Mouse (Mus musculus) forebrain, embryonic 13.5 days (tissue): Measurements from ENCODE around the gene Klhl29. TPM values are rescaled to one million over a fixed set of nuclear protein-coding genes. Genes with fewer than 3 reads are reported as not detected.
A peak's percentile ranks its signal among the peaks of the same experiment; 100 is the strongest.

ENCODE experiments used
- ATAC-seq: fragments of 200-750 bp; cut with Nextera tagmentation; 2 replicates; pipeline ENCODE4 v1.8.0; 2017
- H3K27ac ChIP-seq: fragments of 300-500 bp; sonication (generic); 2 replicates; pipeline ENCODE4 v1.5.1; 2015; ENCODE audit warnings: inconsistent platforms, mild to moderate bottlenecking, moderate library complexity
- H3K27me3 ChIP-seq: fragments of 300-500 bp; sonication (generic); 2 replicates; pipeline ENCODE4 v1.6.1; 2015; ENCODE audit warnings: mild to moderate bottlenecking, inconsistent platforms
- H3K36me3 ChIP-seq: fragments of 300-500 bp; sonication (generic); 2 replicates; pipeline ENCODE4 v1.6.1; 2015; ENCODE audit warnings: mild to moderate bottlenecking, inconsistent platforms; ENCODE audit not compliant: poor library complexity, severe bottlenecking
- H3K4me1 ChIP-seq: fragments of 300-500 bp; sonication (generic); 2 replicates; pipeline ENCODE4 v1.6.1; 2015; ENCODE audit warnings: inconsistent platforms
- H3K4me2 ChIP-seq: fragments of 300-500 bp; sonication (generic); 2 replicates; pipeline ENCODE4 v1.6.1; 2015; ENCODE audit warnings: inconsistent platforms, mild to moderate bottlenecking, moderate library complexity
- H3K4me3 ChIP-seq: fragments of 300-500 bp; sonication (generic); 2 replicates; pipeline ENCODE4 v1.5.1; 2015; ENCODE audit warnings: mild to moderate bottlenecking, inconsistent platforms
- H3K9ac ChIP-seq: fragments of 300-500 bp; sonication (generic); 2 replicates; pipeline ENCODE4 v1.6.1; 2015; ENCODE audit warnings: mild to moderate bottlenecking, inconsistent platforms
- H3K9me3 ChIP-seq: fragments of 300-500 bp; sonication (generic); replicated peaks from 2 replicates; pipeline ENCODE4 v1.6.1; 2016; ENCODE audit warnings: inconsistent platforms
- WGBS: fragments of 180-500 bp; shearing (Covaris S2); methylation state at CpG from one replicate; pipeline ENCODE4 v1.1.7; 2015; 5-methylcytosine and 5-hydroxymethylcytosine counted together
- polyA plus RNA-seq: library from polyadenylated mRNA; unstranded; fragments of >200 nt; fragmentation: Nextera tagmentation; extraction: Ambion mirVana; gene quantifications from 2 replicates; pipeline ENCODE4 v1.2.1, GENCODE M21; 2015

Gene Klhl29
- polyA plus RNA-seq, 1 experiment from 2014 or later, result 3.5 TPM

- no peaks in the 10 kb centered on the region for H3K36me3 ChIP-seq
- no peak for ATAC-seq
- H3K4me2 ChIP-seq, result no peak overlapping the region
- H3K9ac ChIP-seq, result no peak overlapping the region
- no peaks in the 10 kb centered on the region for H3K27me3 ChIP-seq
- WGBS, result 86% methylated on average over 2 of the region's 2 CpGs
- H3K27ac ChIP-seq, result no peak overlapping the region
- no peak overlapping the region for H3K4me3 ChIP-seq
- no peaks in the 10 kb centered on the region for H3K9me3 ChIP-seq
- peaks cover 36% of the 10 kb centered on the region for H3K4me1 ChIP-seq
Observed at GRCm38 (mm10) chr12:5187773-5188333, 187.6 kb downstream of the Klhl29 start.

- no peaks in the 10 kb centered on the region for H3K27me3 ChIP-seq
- H3K4me3 ChIP-seq, result no peak overlapping the region
- no peaks in the 10 kb centered on the region for H3K9me3 ChIP-seq
- no peak for ATAC-seq
- H3K27ac ChIP-seq, result no peak overlapping the region; the same call in 1 of the 2 replicates
- H3K9ac ChIP-seq, result no peak overlapping the region
- 75% methylated on average over 1 of the region's 1 CpGs for WGBS
- H3K36me3 ChIP-seq, result no peaks in the 10 kb centered on the region
- peaks cover 28% of the 10 kb centered on the region for H3K4me1 ChIP-seq
- H3K4me2 ChIP-seq, result no peak overlapping the region
Observed at GRCm38 (mm10) chr12:5186645-5187044, 188.8 kb downstream of the Klhl29 start.

- Histone ChIP-seq H3K4me1 (peaks cover 21% of the 10 kb centered on the region), H3K27me3 (no peaks in the 10 kb centered on the region), H3K4me3 (no peak overlapping the region), H3K36me3 (no peaks in the 10 kb centered on the region), H3K27ac (no peak overlapping the region), H3K9ac (no peak overlapping the region), H3K4me2 (no peak overlapping the region), H3K9me3 (no peaks in the 10 kb centered on the region)
- WGBS, result 97% methylated on average over 6 of the region's 6 CpGs
- no peak for ATAC-seq
Observed at GRCm38 (mm10) chr12:5185603-5186002, 189.9 kb downstream of the Klhl29 start.

DNA sequence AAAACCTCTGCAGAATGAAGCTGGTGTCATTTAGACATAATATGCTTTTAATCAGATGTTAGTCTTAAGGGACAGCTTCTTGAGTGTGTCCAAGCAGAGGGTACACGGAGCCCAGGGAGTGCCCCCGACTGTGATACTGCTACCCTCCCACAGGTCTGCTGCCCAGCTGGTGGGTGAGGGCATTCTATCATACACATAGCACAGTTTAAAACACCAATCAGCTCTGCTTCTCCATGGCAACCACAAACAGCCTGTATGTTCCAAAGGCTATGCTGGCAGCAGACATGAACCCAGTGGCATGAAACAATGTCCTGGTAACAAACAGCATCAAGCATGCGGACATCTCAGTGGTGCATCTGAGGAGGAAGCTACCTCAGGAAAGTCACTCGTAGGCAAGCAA is 192.9 kb downstream of the Klhl29 start:
- WGBS, result 84% methylated on average over 4 of the region's 4 CpGs
- no peaks in the 10 kb centered on the region for H3K36me3 ChIP-seq

GRCm38 (mm10) chr12:5182165-5182564 is 193.3 kb downstream of the Klhl29 start:
- WGBS, result 89% methylated on average over 4 of the region's 4 CpGs
- no peak for ATAC-seq

More for the DNA sequence above, 192.9 kb downstream of the Klhl29 start:
- Histone ChIP-seq H3K27ac (no peak overlapping the region), H3K27me3 (no peaks in the 10 kb centered on the region), H3K4me1 (peaks cover 6% of the 10 kb centered on the region), H3K9ac (no peak overlapping the region), H3K4me2 (no peak overlapping the region), H3K9me3 (no peaks in the 10 kb centered on the region), H3K4me3 (no peak overlapping the region)
- ATAC-seq, result no peak

GRCm38 (mm10) chr12:5176716-5177341 is 198.7 kb downstream of the Klhl29 start:
- Histone ChIP-seq H3K4me2 (no peak overlapping the region), H3K9me3 (no peaks in the 10 kb centered on the region), H3K27ac (no peak overlapping the region), H3K36me3 (no peaks in the 10 kb centered on the region), H3K4me1 (peaks cover 10% of the 10 kb centered on the region), H3K4me3 (no peak overlapping the region), H3K27me3 (no peaks in the 10 kb centered on the region), H3K9ac (no peak overlapping the region)
- ATAC-seq, result no peak
- 83% methylated on average over 5 of the region's 5 CpGs for WGBS

More at GRCm38 (mm10) chr12:5182165-5182564, 193.3 kb downstream of the Klhl29 start:
- peaks cover 6% of the 10 kb centered on the region for H3K4me1 ChIP-seq
- no peaks in the 10 kb centered on the region for H3K9me3 ChIP-seq
- H3K27ac ChIP-seq, result no peak overlapping the region
- H3K4me2 ChIP-seq, result no peak overlapping the region
- H3K36me3 ChIP-seq, result no peaks in the 10 kb centered on the region
- no peaks in the 10 kb centered on the region for H3K27me3 ChIP-seq
- no peak overlapping the region for H3K9ac ChIP-seq
- H3K4me3 ChIP-seq, result no peak overlapping the region

DNA sequence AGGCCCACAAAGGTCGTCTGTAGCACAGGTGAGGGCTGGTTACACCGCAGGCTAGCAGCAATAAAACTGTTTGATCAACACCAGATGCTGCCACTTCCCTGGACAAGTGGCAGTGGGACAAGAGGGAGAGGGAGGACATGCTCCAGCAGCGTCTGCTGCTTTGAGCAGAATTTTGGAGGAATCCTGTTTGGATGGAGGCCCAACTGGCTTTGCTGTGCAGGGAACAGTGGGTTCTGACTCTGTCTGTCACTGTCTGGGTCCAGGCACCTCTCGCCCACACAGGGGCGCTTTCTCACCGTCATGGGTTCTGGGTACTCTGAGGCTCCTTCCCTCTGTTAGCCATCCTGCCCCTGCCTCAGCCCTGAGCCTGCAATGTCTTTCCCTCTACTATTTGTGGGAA is 209.3 kb downstream of the Klhl29 start:
- H3K4me1 ChIP-seq, result peaks cover 16% of the 10 kb centered on the region; the same call in 1 of the 2 replicates
- H3K9me3 ChIP-seq, result no peaks in the 10 kb centered on the region
- no peak overlapping the region for H3K4me3 ChIP-seq
- ATAC-seq, result peak; percentile 74
- H3K36me3 ChIP-seq, result no peaks in the 10 kb centered on the region
- H3K27me3 ChIP-seq, result no peaks in the 10 kb centered on the region
- 61% methylated on average over 6 of the region's 6 CpGs for WGBS
- no peak overlapping the region for H3K4me2 ChIP-seq
- no peak overlapping the region for H3K9ac ChIP-seq
- no peak overlapping the region for H3K27ac ChIP-seq

DNA sequence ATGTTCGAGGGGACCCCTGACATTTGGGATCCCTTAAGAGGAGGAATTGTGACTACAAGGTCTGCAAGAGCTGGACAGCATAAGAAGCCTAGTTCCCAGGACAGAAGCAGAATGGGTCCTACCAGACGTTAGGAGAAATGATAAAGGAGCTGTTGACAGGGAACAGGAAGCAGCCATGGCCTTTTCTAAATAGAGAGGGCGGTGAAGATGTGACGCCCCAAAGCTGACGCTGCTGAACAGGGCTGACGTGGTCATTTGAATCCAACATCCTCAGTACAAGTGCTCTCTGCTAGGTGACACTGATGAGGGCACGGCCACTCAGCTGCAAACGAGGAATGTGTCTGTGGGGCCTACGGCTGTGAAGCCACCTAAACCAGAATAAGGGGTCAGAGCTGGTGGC is 210.1 kb downstream of the Klhl29 start:
- no peak for ATAC-seq
- Histone ChIP-seq H3K4me2 (no peak overlapping the region), H3K36me3 (no peaks in the 10 kb centered on the region), H3K4me1 (peaks cover 16% of the 10 kb centered on the region; the same call in 1 of the 2 replicates), H3K27ac (no peak overlapping the region), H3K9me3 (no peaks in the 10 kb centered on the region), H3K27me3 (no peaks in the 10 kb centered on the region), H3K4me3 (no peak overlapping the region), H3K9ac (no peak overlapping the region)
- 82% methylated on average over 9 of the region's 9 CpGs for WGBS

DNA sequence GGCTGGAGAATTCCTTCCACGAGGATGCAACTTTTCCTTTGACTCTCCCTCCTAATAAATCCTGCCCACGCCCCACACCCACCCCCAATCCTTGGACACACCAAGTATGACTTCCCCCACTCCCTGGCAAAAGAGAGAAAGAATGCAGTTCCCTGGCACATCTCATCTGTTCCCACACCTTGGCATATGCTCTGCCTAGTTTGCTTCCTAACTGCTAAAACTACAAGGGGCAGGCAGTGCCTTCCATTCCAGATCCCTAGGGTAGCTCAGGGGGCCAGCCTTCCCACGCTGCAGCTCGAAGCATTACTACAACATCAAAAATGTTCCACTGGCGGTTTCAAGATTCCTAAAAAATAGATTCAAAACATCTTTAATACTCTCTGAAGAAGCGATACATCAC is 212.8 kb downstream of the Klhl29 start:
- H3K9ac ChIP-seq, result no peak overlapping the region
- H3K4me2 ChIP-seq, result no peak overlapping the region
- peak overlapping the region; percentile 42; the same call in 1 of the 2 replicates for H3K27ac ChIP-seq
- no peak overlapping the region for H3K4me3 ChIP-seq
- 86% methylated on average over 6 of the region's 6 CpGs for WGBS
- peaks cover 16% of the 10 kb centered on the region for H3K4me1 ChIP-seq
- no peaks in the 10 kb centered on the region for H3K36me3 ChIP-seq
- no peaks in the 10 kb centered on the region for H3K9me3 ChIP-seq
- no peak for ATAC-seq
- no peaks in the 10 kb centered on the region for H3K27me3 ChIP-seq

GRCm38 (mm10) chr12:5161631-5162030 is 213.9 kb downstream of the Klhl29 start:
- no peak for ATAC-seq
- H3K9me3 ChIP-seq, result no peaks in the 10 kb centered on the region
- no peaks in the 10 kb centered on the region for H3K36me3 ChIP-seq
- 89% methylated on average over 4 of the region's 4 CpGs for WGBS
- H3K27me3 ChIP-seq, result no peaks in the 10 kb centered on the region
- no peak overlapping the region for H3K4me2 ChIP-seq
- H3K4me3 ChIP-seq, result no peak overlapping the region
- peaks cover 16% of the 10 kb centered on the region for H3K4me1 ChIP-seq
- no peak overlapping the region for H3K9ac ChIP-seq
- H3K27ac ChIP-seq, result no peak overlapping the region

DNA sequence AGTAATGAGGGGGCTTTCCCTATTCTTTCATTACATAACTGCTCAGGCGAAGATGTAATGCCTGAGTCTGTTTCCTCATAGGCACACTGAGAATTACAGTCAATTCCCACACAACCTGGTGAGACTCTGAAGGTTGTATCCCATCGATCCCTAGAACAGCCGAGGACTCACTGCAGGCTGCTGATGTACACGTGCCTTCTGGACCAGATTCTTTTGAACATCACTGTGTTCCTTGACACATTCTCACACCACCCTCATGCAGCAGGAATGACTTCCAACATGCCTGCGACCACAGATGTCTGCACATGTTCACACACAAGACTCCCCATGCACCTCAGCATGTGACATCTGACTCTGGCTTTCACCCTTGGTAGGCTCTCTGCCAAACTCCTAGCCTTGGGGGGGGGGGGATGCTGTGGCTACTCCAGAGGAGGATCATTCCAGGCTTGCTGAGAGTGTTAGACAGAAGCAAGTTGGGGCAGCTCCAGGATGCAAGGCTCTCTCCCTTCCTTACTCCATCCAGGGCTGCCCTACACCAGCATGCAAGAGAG is 217.5 kb downstream of the Klhl29 start:
- Histone ChIP-seq H3K36me3 (no peaks in the 10 kb centered on the region), H3K4me3 (no peak overlapping the region), H3K9ac (no peak overlapping the region), H3K27me3 (no peaks in the 10 kb centered on the region), H3K27ac (0 out of 2 replicates have a peak overlapping the region, but pooled peaks have one; percentile 25), H3K9me3 (no peaks in the 10 kb centered on the region), H3K4me1 (peaks cover 3% of the 10 kb centered on the region; the same call in 1 of the 2 replicates), H3K4me2 (no peak overlapping the region)
- ATAC-seq, result no peak
- 76% methylated on average over 5 of the region's 5 CpGs for WGBS

GRCm38 (mm10) chr12:5157021-5157681 is 218.3 kb downstream of the Klhl29 start:
- Histone ChIP-seq H3K9me3 (no peaks in the 10 kb centered on the region), H3K27ac (peak overlapping the region; percentile 25), H3K27me3 (no peaks in the 10 kb centered on the region), H3K4me1 (no peaks in the 10 kb centered on the region; the same call in 1 of the 2 replicates), H3K9ac (no peak overlapping the region), H3K36me3 (no peaks in the 10 kb centered on the region), H3K4me2 (no peak overlapping the region), H3K4me3 (no peak overlapping the region)
- WGBS, result 84% methylated on average over 6 of the region's 6 CpGs
- peak; percentile 67 for ATAC-seq
